Mouse (Mus musculus): ENCODE data around the gene Tmem30b. TPM values are rescaled to one million over a fixed set of nuclear protein-coding genes. Genes with fewer than 3 reads are reported as not detected.

The Tmem30b gene
- polyA plus RNA-seq, 1 experiment from 2014 or later, result 41.3 TPM

DNA sequence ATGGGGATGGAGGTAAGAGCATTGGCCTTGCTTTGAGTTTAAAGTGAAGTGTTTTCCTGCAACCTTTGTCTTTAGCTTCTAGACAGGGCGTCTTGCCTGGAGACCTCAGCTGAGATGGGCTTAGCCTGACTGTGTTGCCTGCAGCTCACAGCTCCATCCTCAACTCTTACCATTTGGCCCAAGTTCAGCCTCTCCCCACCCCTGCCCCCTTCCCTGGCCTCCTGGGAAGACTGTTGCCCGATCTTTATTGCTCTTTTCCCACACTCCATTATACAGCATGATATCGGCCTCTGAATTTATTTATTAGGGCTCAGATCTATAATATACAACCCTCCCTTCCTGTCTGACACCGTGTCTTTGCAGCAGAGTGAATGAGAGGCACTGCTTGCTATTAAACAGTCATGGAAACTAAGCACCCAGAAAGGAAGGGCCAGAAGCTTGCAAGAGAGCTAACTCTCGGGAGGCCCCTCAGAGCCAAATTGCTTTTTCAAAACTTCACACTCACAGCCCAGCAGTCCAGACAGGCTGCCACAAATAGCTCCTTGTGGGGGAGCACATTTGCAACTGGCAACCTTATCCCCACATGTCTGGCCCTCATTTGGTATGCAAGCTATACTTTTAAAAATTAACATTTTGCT lies 45.4 kb downstream of the Tmem30b start:
- Histone ChIP-seq H3K9me3 (ENCODE audit: control insufficient read depth, low read length) (no peaks in the 10 kb centered on the region), H3K27ac (ENCODE audit: low read depth) (no peak overlapping the region; the same call in 1 of the 2 replicates), H3K27me3 (replicated peaks; ENCODE audit: control insufficient read depth, insufficient read depth, low read length) (no peaks in the 10 kb centered on the region), H3K36me3 (ENCODE audit: control insufficient read depth, insufficient read depth, low read length) (no peaks in the 10 kb centered on the region), H3K9ac (ENCODE audit: low read length) (no peak overlapping the region), H3K4me3 (ENCODE audit: low read depth, low read length) (no peak overlapping the region), H3K4me2 (ENCODE audit: low read length) (no peak overlapping the region), H3K4me1 (replicated peaks; ENCODE audit: control insufficient read depth, insufficient read depth, low read length) (peaks cover 5% of the 10 kb centered on the region; the same call in 1 of the 2 replicates)
- DNase-seq (ENCODE audit: low spot score), result no peak
- ATAC-seq (replicated peaks; ENCODE audit: low FRiP score, low TSS enrichment, low read depth), result no peak
- WGBS, result 29% methylated on average over 5 of the region's 5 CpGs

- DNase-seq (ENCODE audit: low spot score), result no peak
Measured at GRCm38 (mm10) chr12:73495172-73495571, 51.0 kb downstream of the Tmem30b start.

GRCm38 (mm10) chr12:73493929-73494530 lies 52.2 kb downstream of the Tmem30b start:
- ATAC-seq (replicated peaks; ENCODE audit: low FRiP score, low TSS enrichment, low read depth) (no peak), DNase-seq (ENCODE audit: low spot score) (no peak)
- Histone ChIP-seq H3K36me3 (ENCODE audit: control insufficient read depth, insufficient read depth, low read length) (no peaks in the 10 kb centered on the region), H3K4me1 (replicated peaks; ENCODE audit: control insufficient read depth, insufficient read depth, low read length) (no peaks in the 10 kb centered on the region), H3K4me2 (ENCODE audit: low read length) (no peak overlapping the region), H3K27me3 (replicated peaks; ENCODE audit: control insufficient read depth, insufficient read depth, low read length) (no peaks in the 10 kb centered on the region), H3K9ac (ENCODE audit: low read length) (no peak overlapping the region), H3K4me3 (ENCODE audit: low read depth, low read length) (no peak overlapping the region), H3K9me3 (ENCODE audit: control insufficient read depth, low read length) (no peaks in the 10 kb centered on the region), H3K27ac (ENCODE audit: low read depth) (no peak overlapping the region)
- WGBS, result 85% methylated on average over 16 of the region's 16 CpGs

More at GRCm38 (mm10) chr12:73495172-73495571, 51.0 kb downstream of the Tmem30b start:
- Histone ChIP-seq H3K27me3 (replicated peaks; ENCODE audit: control insufficient read depth, insufficient read depth, low read length) (no peaks in the 10 kb centered on the region), H3K4me1 (replicated peaks; ENCODE audit: control insufficient read depth, insufficient read depth, low read length) (no peaks in the 10 kb centered on the region), H3K9ac (ENCODE audit: low read length) (no peak overlapping the region), H3K4me2 (ENCODE audit: low read length) (no peak overlapping the region), H3K27ac (ENCODE audit: low read depth) (no peak overlapping the region), H3K4me3 (ENCODE audit: low read depth, low read length) (no peak overlapping the region), H3K9me3 (ENCODE audit: control insufficient read depth, low read length) (no peaks in the 10 kb centered on the region), H3K36me3 (ENCODE audit: control insufficient read depth, insufficient read depth, low read length) (no peaks in the 10 kb centered on the region)
- no peak for ATAC-seq (replicated peaks; ENCODE audit: low FRiP score, low TSS enrichment, low read depth)
- WGBS, result 68% methylated on average over 10 of the region's 10 CpGs

Other genes with a start within 250 kb of the Tmem30b start
- gene Prkch, start 38.4 kb upstream of the Tmem30b start, polyA plus RNA-seq (2014; fragmentation: Nextera tagmentation; extraction: Ambion mirVana), result 8.0 and 8.3 TPM in 2 replicates

Measured in intestine, embryonic 14.5 days (tissue).